Mouse (Mus musculus): ENCODE measurements around the gene Sema4c. TPM values are rescaled to one million over a fixed set of nuclear protein-coding genes. Genes with fewer than 3 reads are reported as not detected.
"Not testable (repeated sequence)": the region's sequence is repeated elsewhere in the genome, so short reads cannot be mapped to it uniquely, and the experiment has no call there.

Sema4c gene
- polyA plus RNA-seq, 2 experiments: 0.25 to 2.3 TPM

DNA sequence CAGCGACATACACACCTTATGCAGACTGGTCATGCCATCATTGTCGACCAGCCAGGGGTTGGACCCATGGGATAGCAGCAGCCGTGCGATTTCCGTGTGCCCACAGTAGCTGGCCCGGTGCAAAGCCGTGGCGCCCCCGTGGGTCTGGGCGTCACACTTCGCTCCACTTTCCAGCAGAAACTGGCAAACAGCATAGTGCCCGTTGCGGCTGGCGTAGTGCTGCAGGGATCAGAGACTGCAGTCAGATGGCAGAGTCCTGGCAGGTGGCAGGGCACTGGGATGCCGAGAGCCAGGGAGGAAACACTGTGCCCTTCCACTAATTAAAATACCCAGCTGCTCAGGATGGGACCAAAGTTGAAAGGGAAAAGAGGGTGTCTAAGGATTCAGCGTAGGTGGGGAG lies 16.3 kb downstream of the Sema4c start:
- H3K9me3 ChIP-seq (ENCODE audit: control insufficient read depth, low read length): no peaks in the 10 kb centered on the region
- no peak overlapping the region for H3K4me3 ChIP-seq (ENCODE audit: insufficient read depth in 1 of 2, low read depth in 2 of 2, low read length in 2 of 2)
- ATAC-seq (ENCODE audit: insufficient read depth) (no peak), DNase-seq (ENCODE audit: low read depth in 3 of 3, low spot score in 3 of 3) (no peak)
- H3K36me3 ChIP-seq (replicated peaks; ENCODE audit: control insufficient read depth, insufficient read depth, low read depth): no peaks in the 10 kb centered on the region
- H3K9ac ChIP-seq (replicated peaks): no peak overlapping the region
- peaks cover 6% of the 10 kb centered on the region in 2 experiments for H3K4me1 ChIP-seq (replicated peaks; ENCODE audit: control insufficient read depth in 2 of 2, insufficient read depth in 2 of 2, low read length in 1 of 2)
- TF ChIP-seq CTCF (IDR thresholded peaks at IDR 0.05; ENCODE audit: low read depth) (no peak), EP300 (IDR thresholded peaks at IDR 0.05; ENCODE audit: low read depth) (no peak)
- no peaks in the 10 kb centered on the region for H3K27me3 ChIP-seq (ENCODE audit: control insufficient read depth, insufficient read depth, low read length)
- 83% methylated on average over 16 of the region's 16 CpGs for WGBS (ENCODE audit: insufficient replicate concordance)
- no peak overlapping the region for H3K4me2 ChIP-seq (ENCODE audit: low read depth)
- no peak overlapping the region for H3K27ac ChIP-seq

DNA sequence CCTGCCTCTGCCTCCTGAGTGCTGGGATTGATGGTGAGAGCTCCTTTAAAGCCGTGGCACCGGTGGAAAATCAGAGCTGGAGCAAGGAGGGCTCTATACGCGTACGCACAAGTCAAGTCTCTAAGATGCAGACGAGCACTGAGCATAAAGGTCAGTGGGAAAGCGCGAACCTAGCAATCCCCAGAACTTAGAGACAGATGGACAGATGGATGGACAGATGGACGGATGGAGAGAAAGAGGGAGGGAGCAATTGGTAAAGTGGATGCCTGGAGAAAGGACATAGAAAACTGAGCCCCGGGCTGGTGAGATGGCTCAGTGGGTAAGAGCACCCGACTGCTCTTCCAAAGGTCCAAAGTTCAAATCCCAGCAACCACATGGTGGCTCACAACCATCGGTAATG lies 17.3 kb downstream of the Sema4c start:
- TF ChIP-seq EP300 (IDR thresholded peaks at IDR 0.05; ENCODE audit: low read depth) (no peak), CTCF (IDR thresholded peaks at IDR 0.05; ENCODE audit: low read depth) (no peak)
- H3K9ac ChIP-seq (replicated peaks): no peak overlapping the region
- no peak overlapping the region for H3K4me2 ChIP-seq (ENCODE audit: low read depth)
- DNase-seq (ENCODE audit: low read depth in 3 of 3, low spot score in 3 of 3): no peak
- H3K36me3 ChIP-seq (replicated peaks; ENCODE audit: control insufficient read depth, insufficient read depth, low read depth): no peaks in the 10 kb centered on the region
- H3K27me3 ChIP-seq (ENCODE audit: control insufficient read depth, insufficient read depth, low read length): no peaks in the 10 kb centered on the region
- no peak for ATAC-seq (ENCODE audit: insufficient read depth)
- WGBS (ENCODE audit: insufficient replicate concordance): 86% methylated on average over 12 of the region's 12 CpGs
- no peak overlapping the region for H3K4me3 ChIP-seq (ENCODE audit: insufficient read depth in 1 of 2, low read depth in 2 of 2, low read length in 2 of 2)
- H3K9me3 ChIP-seq (ENCODE audit: control insufficient read depth, low read length): no peaks in the 10 kb centered on the region
- no peak overlapping the region for H3K27ac ChIP-seq
- H3K4me1 ChIP-seq (replicated peaks; ENCODE audit: control insufficient read depth in 2 of 2, insufficient read depth in 2 of 2, low read length in 1 of 2): peaks cover 0 to 2% of the 10 kb centered on the region in 2 experiments; a peak in 2 of 4 replicates

- WGBS (ENCODE audit: insufficient replicate concordance): 80% methylated on average over 11 of the region's 11 CpGs
- H3K9ac ChIP-seq (replicated peaks): no peak overlapping the region
Measured at GRCm38 (mm10) chr1:36540132-36540531, 18.0 kb downstream of the Sema4c start.

DNA sequence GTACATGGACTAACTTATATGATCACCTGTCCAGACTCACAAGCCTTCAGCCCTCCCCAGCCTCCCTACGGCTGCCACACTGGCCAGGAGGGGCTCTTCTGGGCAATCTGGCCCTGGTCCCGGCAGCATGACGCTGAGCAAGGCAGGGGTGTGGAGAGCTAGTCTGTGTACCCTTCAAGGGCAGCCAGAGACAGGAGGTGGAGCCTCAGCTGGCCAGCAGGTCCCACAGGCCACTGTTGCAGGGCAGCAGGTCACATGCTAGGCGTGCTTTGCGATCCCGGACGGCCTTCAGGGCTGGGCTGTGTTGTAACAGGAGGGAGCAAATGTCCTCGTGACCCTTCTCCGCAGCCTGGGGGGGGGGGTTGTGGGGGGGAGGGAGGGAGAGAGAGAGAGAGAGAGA lies 19.0 kb downstream of the Sema4c start, which contains the start of gene Gm42417:
TSS of gene Gm42417 (minus strand) at position 244 of the 400 bp plus-strand sequence.
- H3K27me3 ChIP-seq (ENCODE audit: control insufficient read depth, insufficient read depth, low read length): no peaks in the 10 kb centered on the region
- H3K9ac ChIP-seq (replicated peaks): no peak within 1 kb of the TSS
- WGBS (ENCODE audit: insufficient replicate concordance): 71% methylated on average over 9 of the region's 9 CpGs
- no peak within 1 kb of the TSS for H3K4me3 ChIP-seq (ENCODE audit: insufficient read depth in 1 of 2, low read depth in 2 of 2, low read length in 2 of 2)
- no peak within 1 kb of the TSS for H3K27ac ChIP-seq
- H3K36me3 ChIP-seq (replicated peaks; ENCODE audit: control insufficient read depth, insufficient read depth, low read depth): no peaks in the 10 kb centered on the region
- no peak within 1 kb of the TSS for H3K4me2 ChIP-seq (ENCODE audit: low read depth)
- DNase-seq (ENCODE audit: low read depth in 3 of 3, low spot score in 3 of 3): peak in 1 of 3 experiments; percentile 36
- no peaks in the 10 kb centered on the region; a peak in 1 of 4 replicates for H3K4me1 ChIP-seq (replicated peaks; ENCODE audit: control insufficient read depth in 2 of 2, insufficient read depth in 2 of 2, low read length in 1 of 2)
- H3K9me3 ChIP-seq (ENCODE audit: control insufficient read depth, low read length): no peaks in the 10 kb centered on the region
- TF ChIP-seq CTCF (IDR thresholded peaks at IDR 0.05; ENCODE audit: low read depth): peak; percentile 5; the same call in 1 of the 2 replicates
- TF ChIP-seq EP300 (IDR thresholded peaks at IDR 0.05; ENCODE audit: low read depth): no peak
- peak; percentile 78 for ATAC-seq (ENCODE audit: insufficient read depth)

More at GRCm38 (mm10) chr1:36540132-36540531, 18.0 kb downstream of the Sema4c start:
- TF ChIP-seq EP300 (IDR thresholded peaks at IDR 0.05; ENCODE audit: low read depth) (no peak), CTCF (IDR thresholded peaks at IDR 0.05; ENCODE audit: low read depth) (no peak)
- H3K4me2 ChIP-seq (ENCODE audit: low read depth): no peak overlapping the region
- no peak overlapping the region for H3K4me3 ChIP-seq (ENCODE audit: insufficient read depth in 1 of 2, low read depth in 2 of 2, low read length in 2 of 2)
- H3K9me3 ChIP-seq (ENCODE audit: control insufficient read depth, low read length): no peaks in the 10 kb centered on the region
- no peaks in the 10 kb centered on the region; a peak in 1 of 4 replicates for H3K4me1 ChIP-seq (replicated peaks; ENCODE audit: control insufficient read depth in 2 of 2, insufficient read depth in 2 of 2, low read length in 1 of 2)
- no peaks in the 10 kb centered on the region for H3K36me3 ChIP-seq (replicated peaks; ENCODE audit: control insufficient read depth, insufficient read depth, low read depth)
- DNase-seq (ENCODE audit: low read depth in 3 of 3, low spot score in 3 of 3): no peak
- no peaks in the 10 kb centered on the region for H3K27me3 ChIP-seq (ENCODE audit: control insufficient read depth, insufficient read depth, low read length)
- no peak for ATAC-seq (ENCODE audit: insufficient read depth)
- no peak overlapping the region for H3K27ac ChIP-seq

GRCm38 (mm10) chr1:36538727-36539126 lies 19.4 kb downstream of the Sema4c start:
- Histone ChIP-seq H3K36me3 (replicated peaks; ENCODE audit: control insufficient read depth, insufficient read depth, low read depth) (no peaks in the 10 kb centered on the region), H3K4me3 (ENCODE audit: insufficient read depth in 1 of 2, low read depth in 2 of 2, low read length in 2 of 2) (no peak overlapping the region), H3K27ac (no peak overlapping the region), H3K4me2 (ENCODE audit: low read depth) (no peak overlapping the region), H3K9me3 (ENCODE audit: control insufficient read depth, low read length) (no peaks in the 10 kb centered on the region), H3K9ac (replicated peaks) (no peak overlapping the region), H3K4me1 (replicated peaks; ENCODE audit: control insufficient read depth in 2 of 2, insufficient read depth in 2 of 2, low read length in 1 of 2) (no peaks in the 10 kb centered on the region; a peak in 1 of 4 replicates), H3K27me3 (ENCODE audit: control insufficient read depth, insufficient read depth, low read length) (no peaks in the 10 kb centered on the region)
- 63% methylated on average over 4 of the region's 4 CpGs for WGBS (ENCODE audit: insufficient replicate concordance)
- TF ChIP-seq CTCF (IDR thresholded peaks at IDR 0.05; ENCODE audit: low read depth): no peak
- no peak for TF ChIP-seq EP300 (IDR thresholded peaks at IDR 0.05; ENCODE audit: low read depth)
- ATAC-seq (ENCODE audit: insufficient read depth) (no peak), DNase-seq (ENCODE audit: low read depth in 3 of 3, low spot score in 3 of 3) (no peak)

- not testable (repeated sequence) for H3K27ac ChIP-seq; H3K4me2 ChIP-seq (ENCODE audit: low read depth); H3K4me1 ChIP-seq (replicated peaks; ENCODE audit: control insufficient read depth in 2 of 2, insufficient read depth in 2 of 2, low read length in 1 of 2); H3K9ac ChIP-seq (replicated peaks); H3K4me3 ChIP-seq (ENCODE audit: insufficient read depth in 1 of 2, low read depth in 2 of 2, low read length in 2 of 2); H3K27me3 ChIP-seq (ENCODE audit: control insufficient read depth, insufficient read depth, low read length); ATAC-seq (ENCODE audit: insufficient read depth); H3K9me3 ChIP-seq (ENCODE audit: control insufficient read depth, low read length); DNase-seq (ENCODE audit: low read depth in 3 of 3, low spot score in 3 of 3); H3K36me3 ChIP-seq (replicated peaks; ENCODE audit: control insufficient read depth, insufficient read depth, low read depth)
- 79% methylated on average over 9 of the region's 9 CpGs for WGBS (ENCODE audit: insufficient replicate concordance)
Measured at GRCm38 (mm10) chr1:36536783-36537182, 21.4 kb downstream of the Sema4c start, which contains the start of gene Ankrd23. Gene Ankrd23 (minus strand): TSS chr1:36536883.
